Mouse (Mus musculus): Measurements from ENCODE around the gene Hist1h4b.

Gene Hist1h4b

DNA sequence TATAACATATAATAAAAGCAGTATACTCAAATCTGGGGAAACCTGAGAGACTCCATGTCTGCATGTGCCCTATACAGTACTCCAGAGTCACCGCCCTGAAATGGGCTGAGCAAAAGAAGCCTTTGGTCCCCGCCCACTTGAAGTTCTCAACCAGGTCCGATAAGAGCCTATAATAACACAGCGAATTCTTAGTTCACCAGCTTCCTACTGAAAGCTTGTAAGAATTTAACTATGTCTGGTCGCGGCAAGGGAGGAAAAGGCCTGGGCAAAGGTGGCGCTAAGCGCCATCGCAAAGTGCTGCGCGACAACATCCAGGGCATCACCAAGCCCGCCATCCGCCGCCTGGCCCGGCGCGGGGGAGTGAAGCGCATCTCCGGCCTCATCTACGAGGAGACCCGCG is at the start of gene Hist1h4b:
Gene Hist1h4b, plus strand, starts transcription at position 224 of the 400 bp plus-strand sequence.
- peak; percentile 93 for DNase-seq

- DNase-seq, result no peak
Measured at GRCm38 (mm10) chr13:23708041-23708440, 48.8 kb upstream of the Hist1h4b start.

DNA sequence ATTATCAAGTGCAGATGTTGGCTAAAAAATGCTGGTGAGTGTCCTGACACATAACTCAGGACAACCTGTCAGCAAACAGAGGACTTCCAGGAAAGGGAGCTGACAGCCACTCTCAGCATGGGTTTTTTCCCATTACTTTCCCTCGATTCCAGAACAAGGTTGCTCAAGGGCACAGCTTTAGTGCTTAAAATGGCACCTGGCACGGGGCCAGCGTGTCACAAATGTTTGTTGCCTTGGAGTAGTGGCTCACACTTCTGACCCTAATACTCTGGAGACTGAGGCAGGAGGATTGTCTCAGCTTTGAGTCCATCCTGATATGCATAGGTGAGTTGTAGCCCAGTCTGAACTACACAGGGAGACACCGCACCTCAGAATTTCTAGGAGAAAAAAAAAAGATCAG is 48.2 kb upstream of the Hist1h4b start:
- peak; percentile 24 for DNase-seq

DNA sequence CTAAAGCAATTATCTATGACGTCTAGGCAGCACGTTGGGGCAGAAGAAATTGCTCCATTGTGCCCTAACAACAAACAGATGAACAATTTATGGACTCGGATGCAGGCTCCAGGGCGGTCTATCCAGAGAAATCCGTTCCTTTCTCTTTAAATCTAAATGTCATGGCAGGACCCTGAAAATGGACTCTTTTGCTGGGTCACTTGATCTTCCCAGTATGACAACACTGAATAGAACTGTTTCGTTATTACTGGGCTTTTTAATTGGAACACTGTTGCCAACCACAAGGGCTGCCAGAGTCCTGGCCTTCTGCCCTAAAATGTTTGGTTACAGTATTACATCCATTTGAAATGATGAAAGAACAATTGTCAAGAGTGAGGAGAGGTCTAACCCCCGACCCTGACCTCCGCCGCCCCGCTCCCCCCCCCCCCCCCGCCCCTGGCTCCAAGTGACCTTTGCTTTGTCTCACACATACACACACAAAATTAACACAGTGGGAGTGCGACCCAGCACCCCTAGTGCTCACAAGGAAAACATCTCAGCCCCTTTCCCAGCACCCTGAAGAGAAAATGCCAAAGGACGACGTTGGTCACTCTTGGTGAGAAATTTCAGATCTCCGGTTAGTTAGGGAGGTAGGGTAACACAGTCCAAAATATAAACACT is 47.0 kb upstream of the Hist1h4b start:
- DNase-seq, result no peak

- DNase-seq, result peak; percentile 71
Measured at GRCm38 (mm10) chr13:23710374-23711089, 46.3 kb upstream of the Hist1h4b start, which contains the start of gene Hfe. Gene Hfe, minus strand, starts transcription at chr13:23710854.

DNA sequence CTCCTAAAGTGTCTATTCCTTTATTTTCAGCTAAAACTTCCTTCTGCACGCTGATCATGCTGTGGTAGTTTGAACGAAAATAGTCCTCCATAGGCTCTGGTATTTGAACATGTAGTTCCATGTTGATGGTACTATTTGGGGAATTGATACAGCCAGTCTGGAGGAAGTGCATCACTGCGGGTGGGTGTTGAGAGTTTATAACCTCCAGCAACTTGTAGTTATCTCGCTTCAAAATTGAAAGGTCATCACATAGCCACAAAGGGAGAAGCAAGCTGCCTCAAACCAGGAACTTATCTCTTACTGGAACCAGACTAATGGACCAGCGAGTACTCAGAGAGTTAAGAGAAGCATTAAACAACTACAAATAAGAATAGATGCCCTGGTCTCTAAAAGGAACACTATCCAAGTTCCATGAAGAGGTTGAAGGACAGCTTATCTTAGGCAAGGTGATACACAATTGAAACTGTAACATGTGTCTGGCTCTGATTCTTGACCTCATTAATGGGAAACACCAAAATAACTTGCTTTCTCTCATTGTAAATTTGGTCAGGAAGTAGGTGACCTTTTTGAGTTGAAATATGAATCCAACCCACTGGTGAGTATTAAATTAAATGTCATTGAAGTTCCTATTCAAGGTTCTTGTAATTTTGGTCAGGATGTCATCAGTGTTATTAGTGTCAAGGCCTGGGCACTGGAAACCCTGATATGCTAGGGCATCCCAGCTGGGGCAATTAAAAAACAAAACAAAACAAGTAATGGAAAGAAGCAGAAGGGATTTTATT is 40.4 kb upstream of the Hist1h4b start:
- DNase-seq, result peak; percentile 1

GRCm38 (mm10) chr13:23717176-23717575 is 39.6 kb upstream of the Hist1h4b start:
- peak; percentile 2 for DNase-seq

- DNase-seq, result peak; percentile 4
Measured at GRCm38 (mm10) chr13:23717593-23718245, 39.1 kb upstream of the Hist1h4b start.

DNA sequence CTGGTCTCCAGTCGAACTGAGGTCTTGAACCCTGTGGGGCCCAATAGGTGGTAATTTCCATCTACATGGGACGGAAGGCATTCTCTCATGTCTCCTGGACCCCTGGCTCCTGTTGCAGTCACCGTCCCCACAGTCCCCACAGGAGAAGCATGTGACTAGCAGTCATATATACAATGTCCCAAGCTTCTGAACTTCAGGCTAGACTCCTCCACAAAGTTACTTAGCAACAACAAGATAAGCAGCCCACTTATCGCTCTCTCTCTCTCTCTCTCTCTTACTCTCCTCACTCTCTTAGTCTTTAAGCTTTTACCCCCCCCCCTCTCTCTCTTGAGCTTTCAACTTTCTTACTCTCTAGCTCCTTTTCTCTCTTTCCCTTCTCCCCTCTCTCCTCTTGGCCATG is 32.6 kb upstream of the Hist1h4b start:
- peak; percentile 2 for DNase-seq

DNA sequence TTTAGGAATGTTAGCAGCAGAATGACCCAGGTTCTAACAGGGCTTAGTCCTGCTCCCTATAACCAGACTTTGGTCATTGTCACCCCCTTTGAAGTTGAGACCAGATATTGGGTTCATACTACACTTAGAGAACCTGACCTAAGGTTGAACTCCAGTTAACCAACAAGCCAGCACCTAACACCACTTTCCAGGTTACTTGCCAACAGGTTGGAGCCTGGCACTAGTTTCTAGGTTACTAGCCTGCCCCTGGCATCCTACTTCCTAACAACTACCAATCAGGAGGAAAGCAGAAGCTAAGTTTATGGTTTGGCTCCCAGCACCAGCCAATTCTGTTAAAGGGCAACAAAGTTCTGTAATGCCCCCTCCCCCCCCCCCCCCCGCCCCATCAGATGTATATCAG is 31.6 kb upstream of the Hist1h4b start:
- peak; percentile 0 for DNase-seq

- DNase-seq, result peak; percentile 3
Measured at GRCm38 (mm10) chr13:23728472-23729191, 28.2 kb upstream of the Hist1h4b start.

GRCm38 (mm10) chr13:23729192-23729525 is 27.7 kb upstream of the Hist1h4b start:
- peak; percentile 2 for DNase-seq

- no peak for DNase-seq
Measured at GRCm38 (mm10) chr13:23729706-23730105, 27.1 kb upstream of the Hist1h4b start.

DNA sequence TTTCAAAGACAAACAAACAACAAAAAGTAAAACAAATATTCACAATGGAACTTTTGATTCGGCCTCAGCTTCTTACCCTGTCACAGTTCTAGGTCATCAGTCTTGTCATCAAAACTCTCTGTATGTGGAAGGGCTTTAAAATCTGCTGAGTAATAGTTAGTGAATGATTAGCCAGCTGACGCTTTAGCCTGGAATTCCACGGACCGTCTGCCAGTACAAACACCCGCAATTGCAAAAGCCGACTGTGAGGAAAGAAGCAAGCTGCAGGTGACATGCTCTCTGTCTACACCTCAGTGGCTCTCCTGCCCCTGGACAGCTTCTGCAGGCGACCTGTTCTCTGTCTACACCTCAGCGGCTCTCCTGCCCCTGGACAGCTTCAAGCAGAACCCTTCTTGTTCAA is 26.3 kb upstream of the Hist1h4b start:
- peak; percentile 59 for DNase-seq

- DNase-seq, result peak; percentile 43
Measured at GRCm38 (mm10) chr13:23732156-23732804, 24.5 kb upstream of the Hist1h4b start.

DNA sequence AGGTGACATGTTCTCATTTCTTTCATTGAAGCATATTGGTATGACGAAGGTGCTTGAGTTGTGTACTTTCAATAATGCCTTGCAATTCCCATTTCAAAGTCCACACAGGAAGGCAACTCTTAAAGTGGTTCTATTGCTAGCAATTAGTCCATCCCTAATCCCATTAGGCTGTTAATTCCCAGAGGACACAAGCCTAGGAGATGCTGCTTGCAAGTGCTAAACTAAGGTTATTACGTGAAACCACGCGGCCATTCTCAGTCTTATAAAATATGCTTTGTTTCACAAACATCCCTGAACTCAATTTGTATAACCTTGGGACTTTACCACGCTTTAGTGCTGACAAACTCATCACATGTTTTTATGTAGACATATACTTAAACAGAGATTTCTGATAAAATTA is 19.7 kb upstream of the Hist1h4b start:
- no peak for DNase-seq

DNA sequence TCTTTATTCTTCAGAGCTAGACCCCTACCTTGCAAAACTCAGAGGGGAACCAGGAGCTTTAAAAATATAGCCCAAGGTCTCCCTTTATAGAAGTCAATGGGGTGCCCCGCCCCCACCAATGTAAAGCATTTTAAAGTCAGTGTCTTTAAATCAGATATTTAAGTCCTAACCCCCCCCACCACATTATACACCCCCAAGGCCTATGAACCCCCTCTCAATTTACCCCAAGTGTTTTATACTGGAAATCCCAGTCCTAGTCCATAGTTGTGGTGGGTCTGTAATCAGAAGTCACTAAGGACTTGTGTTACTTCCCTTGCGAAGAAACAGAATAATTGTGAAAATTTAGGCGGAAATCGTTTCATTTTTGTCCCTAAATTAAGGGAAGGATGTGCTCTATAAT is 18.8 kb upstream of the Hist1h4b start:
- DNase-seq, result peak; percentile 44

DNA sequence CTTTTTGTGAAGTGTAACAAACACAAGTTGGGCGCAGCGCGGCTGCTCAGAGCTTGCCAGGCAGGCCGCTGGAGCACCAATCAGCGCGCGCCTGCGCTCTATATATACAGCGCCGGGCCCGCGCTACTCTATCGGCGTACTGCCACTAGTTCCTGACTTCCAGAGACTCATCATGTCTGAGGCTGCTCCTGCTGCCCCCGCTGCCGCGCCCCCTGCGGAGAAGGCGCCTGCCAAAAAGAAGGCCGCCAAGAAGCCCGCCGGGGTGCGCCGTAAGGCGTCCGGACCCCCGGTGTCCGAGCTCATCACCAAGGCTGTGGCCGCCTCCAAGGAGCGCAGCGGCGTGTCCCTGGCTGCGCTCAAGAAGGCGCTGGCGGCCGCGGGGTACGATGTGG is 18.1 kb upstream of the Hist1h4b start, which contains the start of gene Hist1h1c:
Gene Hist1h1c, plus strand, starts transcription at position 132 of the 392 bp plus-strand sequence.
- DNase-seq, result peak; percentile 93

DNA sequence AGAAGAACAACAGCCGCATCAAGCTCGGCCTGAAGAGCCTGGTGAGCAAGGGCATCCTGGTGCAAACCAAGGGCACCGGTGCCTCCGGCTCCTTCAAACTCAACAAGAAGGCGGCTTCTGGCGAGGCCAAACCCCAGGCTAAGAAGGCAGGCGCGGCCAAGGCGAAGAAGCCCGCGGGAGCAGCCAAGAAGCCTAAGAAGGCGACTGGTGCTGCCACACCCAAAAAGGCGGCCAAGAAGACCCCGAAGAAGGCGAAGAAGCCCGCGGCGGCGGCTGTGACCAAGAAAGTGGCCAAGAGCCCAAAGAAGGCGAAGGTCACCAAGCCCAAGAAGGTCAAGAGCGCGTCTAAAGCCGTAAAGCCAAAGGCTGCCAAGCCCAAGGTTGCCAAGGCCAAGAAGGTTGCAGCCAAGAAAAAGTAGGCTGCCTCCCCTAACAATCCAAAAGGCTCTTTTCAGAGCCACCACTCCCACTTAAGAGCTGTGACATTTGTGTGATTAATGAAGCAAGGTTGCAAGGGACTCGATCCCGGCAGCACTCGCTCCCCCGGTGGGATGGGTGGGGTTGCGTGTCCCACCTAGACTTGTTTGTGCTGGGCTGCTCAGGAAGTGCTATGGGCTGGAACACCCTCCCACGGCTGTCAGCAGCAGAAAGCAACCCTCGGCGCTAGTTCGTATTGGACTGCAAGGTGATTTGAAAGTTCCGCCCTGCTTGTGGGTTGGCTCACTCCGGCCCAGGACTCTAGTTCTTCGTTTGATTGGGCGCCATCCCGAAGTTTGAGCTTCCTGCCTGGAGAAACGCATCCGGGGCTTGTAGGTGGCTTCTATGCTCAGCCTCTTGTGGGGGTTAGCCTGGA is 17.5 kb upstream of the Hist1h4b start:
- peak; percentile 95 for DNase-seq

- no peak for DNase-seq
Measured at GRCm38 (mm10) chr13:23739922-23740252, 16.9 kb upstream of the Hist1h4b start.

- DNase-seq, result no peak
Measured at GRCm38 (mm10) chr13:23740256-23740840, 16.5 kb upstream of the Hist1h4b start.

Data from kidney, postnatal 10 days (tissue).